Mouse (Mus musculus) cerebellum, adult 2 months (tissue): ENCODE results near the gene Rps11.

ENCODE experiments used
- CTCF ChIP-seq: fragments of 200-500 bp; IDR thresholded peaks from 2 replicates; pipeline ENCODE4 v1.5.1; 2011; ENCODE audit warnings: low read depth, mild to moderate bottlenecking, control low read depth, low read length, moderate library complexity, borderline replicate concordance; ENCODE audit not compliant: insufficient read depth
- POLR2A ChIP-seq: fragments of 200-500 bp; IDR thresholded peaks from 2 replicates; pipeline ENCODE4 v1.6.1; 2011; ENCODE audit warnings: low read length, control low read depth, borderline replicate concordance; ENCODE audit not compliant: insufficient read depth

- TF ChIP-seq CTCF: no peak
- TF ChIP-seq POLR2A: no peak
Observed at GRCm38 (mm10) chr7:45122561-45123185, 1.6 kb downstream of the Rps11 start.
